Mouse (Mus musculus) adrenal gland, postnatal 14 days (tissue): ENCODE data around the gene Il1r1. TPM values are rescaled to one million over a fixed set of nuclear protein-coding genes. Genes with fewer than 3 reads are reported as not detected.

Source experiments
- DNase-seq: peaks from one replicate; pipeline ENCODE4 v3.0.0; 2021; ENCODE audit warnings: mixed read lengths
- long read RNA-seq, 2 experiments: library from polyadenylated mRNA; stranded (forward); transcript quantifications; one replicate each; pipeline ENCODE4 v2.0.0; 2021
- total RNA-seq: library from RNA; stranded (reverse); gene quantifications from 2 replicates; pipeline ENCODE4 v1.2.3, GENCODE M21; 2021

Il1r1 gene
- total RNA-seq, result 6.6 and 6.9 TPM in 2 replicates
- long read RNA-seq, experiment 1, result 0 reads
- long read RNA-seq, experiment 2, partial matches to known transcripts, result 0 of 3 reads
- long read RNA-seq, experiment 2, other reads (novel, unspliced or antisense), result 3 of 3 reads

DNA sequence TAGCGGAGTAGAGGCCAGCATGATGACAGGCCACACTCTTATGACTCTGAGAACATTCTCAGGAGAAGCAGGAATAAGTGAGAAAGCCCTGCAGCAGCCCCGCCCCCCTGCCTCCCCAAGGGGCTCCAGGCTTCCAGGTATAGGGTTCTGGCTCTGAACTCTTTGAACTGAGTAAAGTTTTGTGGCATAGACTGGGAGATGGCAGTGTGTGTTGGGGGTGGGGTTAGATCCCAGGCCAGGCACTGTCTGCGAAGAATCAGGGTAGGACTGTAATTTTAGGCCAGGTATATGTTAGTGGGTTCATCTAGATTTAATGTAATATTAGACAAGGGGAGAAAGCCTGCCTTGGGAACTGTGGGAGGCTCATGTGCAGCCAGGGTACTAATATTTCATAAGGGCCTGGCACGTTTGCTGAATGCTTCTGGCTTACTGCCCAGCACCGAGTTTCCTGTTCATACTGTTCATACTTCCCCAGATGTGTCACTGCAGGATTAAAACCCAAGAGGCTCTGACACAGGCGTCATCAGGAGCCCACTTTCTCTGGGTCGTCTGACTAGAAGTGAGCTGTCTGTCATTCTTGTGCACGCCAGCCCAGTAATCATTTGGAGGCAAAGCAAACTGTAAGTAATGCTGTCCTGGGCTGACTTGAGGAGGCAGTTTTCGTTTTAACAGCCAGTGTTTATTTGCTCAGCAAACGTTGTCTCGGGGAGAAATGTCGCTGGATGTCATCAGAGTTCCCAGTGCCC, at the start of gene Il1r1:
Il1r1 (plus strand) TSS at position 542 of the 746 bp plus-strand sequence.
- DNase-seq, result peak; percentile 89

- DNase-seq, result no peak
These were observed 49.8 kb upstream of the Il1r1 start for GRCm38 (mm10) chr1:40175123-40175522.

DNA sequence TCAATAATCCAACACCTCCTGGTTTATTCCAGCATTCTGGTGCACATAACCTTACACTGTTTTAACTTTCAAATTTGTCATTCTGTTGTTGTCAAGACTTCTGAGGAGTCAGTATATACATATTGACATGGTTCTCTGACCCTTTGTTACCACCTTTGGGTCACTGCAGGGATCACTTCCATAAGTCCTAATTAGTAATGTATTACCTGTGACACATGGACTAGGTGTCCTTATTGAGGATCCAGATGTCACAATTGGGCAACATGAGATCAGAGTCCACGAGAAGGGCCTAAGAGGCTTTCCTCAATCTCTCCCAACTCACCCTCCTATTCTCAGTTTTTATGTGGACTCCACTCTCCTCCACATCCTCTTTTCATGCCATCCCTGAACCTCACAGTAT, 49.1 kb upstream of the Il1r1 start:
- no peak for DNase-seq

GRCm38 (mm10) chr1:40179031-40179430, 45.8 kb upstream of the Il1r1 start:
- DNase-seq, result no peak

- DNase-seq, result peak; percentile 25
These were observed 45.4 kb upstream of the Il1r1 start for GRCm38 (mm10) chr1:40179493-40179892.

DNA sequence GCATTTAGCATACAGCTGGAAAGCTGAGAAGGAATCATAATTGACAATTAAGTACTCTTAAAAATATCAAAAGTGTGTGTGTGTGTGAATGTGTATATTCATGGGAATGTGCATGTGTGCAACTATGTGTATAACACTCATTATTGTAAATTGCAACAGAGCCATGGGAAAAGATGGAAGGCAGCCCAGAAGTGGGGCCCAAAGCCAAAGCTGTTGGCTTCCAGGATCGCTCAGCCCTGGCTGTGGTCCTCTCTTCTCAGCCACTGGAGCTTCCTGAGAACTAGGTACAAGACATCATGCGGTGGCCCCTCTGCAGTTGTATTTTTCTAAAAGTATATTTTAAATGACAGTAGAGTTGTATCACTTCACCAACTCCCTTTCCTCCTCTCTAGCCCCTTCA, 44.0 kb upstream of the Il1r1 start:
- peak; percentile 48 for DNase-seq

- no peak for DNase-seq
These were observed 43.2 kb upstream of the Il1r1 start for GRCm38 (mm10) chr1:40181716-40182115.

GRCm38 (mm10) chr1:40183410-40183809, 41.5 kb upstream of the Il1r1 start:
- DNase-seq, result no peak

GRCm38 (mm10) chr1:40187961-40188360, 36.9 kb upstream of the Il1r1 start:
- DNase-seq, result peak; percentile 78

DNA sequence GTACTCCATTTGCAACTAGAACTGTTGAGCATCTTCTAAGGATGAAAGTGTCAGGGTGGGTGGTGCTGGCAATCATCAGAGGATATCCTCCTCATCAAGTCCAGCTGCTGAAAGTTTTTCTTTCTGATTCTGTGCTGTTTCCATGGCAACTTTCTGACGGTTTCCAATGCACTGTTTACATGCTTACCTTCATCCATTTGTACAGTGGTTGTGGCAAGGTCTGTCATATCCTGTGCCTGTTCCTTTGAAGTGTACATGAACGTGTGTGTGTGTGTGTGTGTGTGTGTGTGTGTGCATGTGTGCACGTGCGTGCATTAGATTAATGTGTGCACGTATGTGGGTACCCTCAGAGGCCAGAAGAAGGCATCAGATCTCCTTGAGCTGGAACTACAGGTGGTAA, 34.9 kb upstream of the Il1r1 start:
- no peak for DNase-seq

DNA sequence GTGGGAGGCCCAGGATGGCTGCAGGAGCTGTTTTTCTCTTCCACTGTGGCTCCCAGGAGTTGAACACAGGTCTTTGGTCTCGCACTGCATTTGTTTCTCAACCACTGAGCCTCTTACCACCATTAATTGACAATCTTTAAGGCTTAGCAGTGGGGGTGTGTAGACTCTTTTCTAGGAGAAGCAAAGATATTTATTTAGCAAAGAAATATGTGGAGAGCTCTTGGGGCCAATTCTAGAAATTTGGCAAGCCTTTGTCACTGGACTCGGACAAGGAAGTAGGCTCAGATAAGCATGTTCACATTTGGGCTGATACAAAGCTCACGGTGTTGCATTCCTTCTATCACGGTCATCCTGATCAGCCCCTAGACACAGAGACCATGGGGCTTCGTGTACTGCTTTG, 34.0 kb upstream of the Il1r1 start:
- DNase-seq, result no peak

GRCm38 (mm10) chr1:40194279-40194678, 30.6 kb upstream of the Il1r1 start:
- no peak for DNase-seq

GRCm38 (mm10) chr1:40213337-40214159, 11.3 kb upstream of the Il1r1 start:
- DNase-seq, result no peak

GRCm38 (mm10) chr1:40217521-40217920, 7.4 kb upstream of the Il1r1 start:
- no peak for DNase-seq

GRCm38 (mm10) chr1:40218603-40219002, 6.3 kb upstream of the Il1r1 start:
- DNase-seq, result no peak

DNA sequence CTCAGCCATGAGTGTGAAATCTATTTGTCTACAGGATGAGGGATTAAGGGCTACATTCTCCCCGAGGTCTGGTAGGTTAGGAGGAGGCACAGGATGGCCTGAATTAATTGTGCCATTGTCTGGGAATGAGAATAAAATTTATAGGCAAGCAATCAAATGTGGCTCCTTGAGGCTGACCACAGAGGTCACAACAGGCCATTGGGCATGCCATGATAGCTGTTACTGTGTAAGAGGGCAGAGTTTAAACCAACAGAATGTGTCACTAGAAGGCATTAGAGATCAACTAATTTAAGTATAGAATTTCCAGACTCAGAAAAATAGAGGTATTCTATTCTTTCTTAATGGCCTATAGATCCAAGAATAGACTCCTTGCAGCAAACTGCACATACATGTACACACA, 4.3 kb upstream of the Il1r1 start:
- no peak for DNase-seq

DNA sequence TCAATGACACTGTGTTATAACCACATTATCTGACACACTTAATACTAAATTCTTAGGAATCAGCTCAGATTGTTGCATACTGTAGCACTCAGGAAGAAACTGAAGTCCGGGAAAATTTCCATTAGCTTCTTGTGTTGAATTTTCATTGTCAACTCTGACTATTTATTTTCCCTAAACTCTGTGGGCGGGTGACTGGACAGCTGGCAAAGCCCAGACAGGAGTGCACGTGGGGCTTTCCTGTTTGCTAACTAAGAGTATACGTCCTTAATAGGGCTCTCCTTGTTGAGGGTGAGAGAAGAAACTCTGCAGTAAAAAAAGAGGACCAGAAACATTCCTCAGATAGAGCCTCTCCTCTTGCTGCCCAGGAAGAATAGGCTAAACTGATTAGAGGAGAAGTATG, 3.0 kb upstream of the Il1r1 start:
- DNase-seq, result no peak

GRCm38 (mm10) chr1:40222680-40223079, 2.2 kb upstream of the Il1r1 start:
- DNase-seq, result no peak

DNA sequence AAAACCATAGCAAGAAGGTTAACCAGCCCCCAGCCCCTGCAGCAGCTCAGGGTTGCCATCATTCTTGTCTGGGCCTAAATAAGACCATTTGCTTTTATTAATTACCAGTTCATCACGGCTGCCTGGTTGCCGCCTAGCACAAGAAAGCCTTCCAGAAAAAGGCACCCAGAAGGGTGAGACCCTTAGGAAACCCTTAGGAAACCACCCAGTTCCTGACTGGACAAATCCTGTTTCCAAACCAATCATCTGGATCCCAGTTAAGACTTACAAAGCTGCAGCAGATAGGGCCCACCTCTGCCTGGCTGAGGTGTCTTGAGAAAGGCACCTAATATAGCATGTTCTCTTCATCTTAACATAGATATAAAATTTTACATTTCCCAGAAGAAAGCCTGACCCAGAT, 1.3 kb upstream of the Il1r1 start:
- DNase-seq, result no peak

- no peak for DNase-seq
These were observed 700 bp downstream of the Il1r1 start for GRCm38 (mm10) chr1:40225580-40225979.

- DNase-seq, result no peak
These were observed 4.2 kb downstream of the Il1r1 start for GRCm38 (mm10) chr1:40229033-40229432.

- DNase-seq, result no peak
These were observed 4.9 kb downstream of the Il1r1 start for GRCm38 (mm10) chr1:40229771-40230280.

DNA sequence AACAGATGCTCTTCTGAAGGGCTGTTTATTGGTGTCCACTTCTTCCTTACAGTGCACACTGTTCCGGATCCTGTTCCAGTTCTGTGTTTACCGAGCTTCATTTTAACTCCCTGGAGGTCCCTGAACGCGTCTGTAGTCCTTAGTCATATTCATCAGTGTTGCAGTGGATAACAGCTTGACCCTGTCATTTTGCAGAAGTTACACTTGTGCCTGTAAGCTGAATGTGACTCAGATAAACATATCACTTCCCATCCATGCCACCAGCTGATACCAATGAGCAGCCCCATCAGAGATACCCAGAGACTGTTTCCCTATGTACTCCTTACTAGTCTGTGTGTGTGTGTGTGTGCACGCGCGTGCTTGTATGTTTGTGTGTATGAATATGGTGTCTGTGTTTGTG, 5.5 kb downstream of the Il1r1 start:
- DNase-seq, result no peak
